Mouse (Mus musculus): ENCODE data around the gene Rab3ip.

The Rab3ip gene

DNA sequence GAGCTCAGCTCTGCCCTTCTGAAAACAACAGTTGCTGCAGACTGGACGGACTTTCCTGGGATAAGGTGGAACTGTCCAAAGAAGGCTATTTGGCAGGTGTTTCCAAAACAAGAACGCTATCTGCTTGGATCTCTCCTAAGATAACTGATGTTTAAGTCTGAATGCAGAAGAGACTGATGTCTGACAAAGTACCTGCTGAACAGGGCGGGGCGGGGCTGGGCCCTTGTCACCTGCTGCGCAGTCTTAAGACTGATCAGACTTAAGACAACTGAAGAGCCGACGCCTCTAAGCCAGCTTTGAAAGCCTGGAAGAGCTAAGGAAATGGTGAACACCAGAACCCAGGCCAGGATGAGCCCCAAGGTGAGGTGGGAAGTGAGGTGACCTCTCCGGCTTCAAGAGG, 29.9 kb downstream of the Rab3ip start:
- peak; percentile 27 for DNase-seq (ENCODE audit: low read depth, low spot score)

DNA sequence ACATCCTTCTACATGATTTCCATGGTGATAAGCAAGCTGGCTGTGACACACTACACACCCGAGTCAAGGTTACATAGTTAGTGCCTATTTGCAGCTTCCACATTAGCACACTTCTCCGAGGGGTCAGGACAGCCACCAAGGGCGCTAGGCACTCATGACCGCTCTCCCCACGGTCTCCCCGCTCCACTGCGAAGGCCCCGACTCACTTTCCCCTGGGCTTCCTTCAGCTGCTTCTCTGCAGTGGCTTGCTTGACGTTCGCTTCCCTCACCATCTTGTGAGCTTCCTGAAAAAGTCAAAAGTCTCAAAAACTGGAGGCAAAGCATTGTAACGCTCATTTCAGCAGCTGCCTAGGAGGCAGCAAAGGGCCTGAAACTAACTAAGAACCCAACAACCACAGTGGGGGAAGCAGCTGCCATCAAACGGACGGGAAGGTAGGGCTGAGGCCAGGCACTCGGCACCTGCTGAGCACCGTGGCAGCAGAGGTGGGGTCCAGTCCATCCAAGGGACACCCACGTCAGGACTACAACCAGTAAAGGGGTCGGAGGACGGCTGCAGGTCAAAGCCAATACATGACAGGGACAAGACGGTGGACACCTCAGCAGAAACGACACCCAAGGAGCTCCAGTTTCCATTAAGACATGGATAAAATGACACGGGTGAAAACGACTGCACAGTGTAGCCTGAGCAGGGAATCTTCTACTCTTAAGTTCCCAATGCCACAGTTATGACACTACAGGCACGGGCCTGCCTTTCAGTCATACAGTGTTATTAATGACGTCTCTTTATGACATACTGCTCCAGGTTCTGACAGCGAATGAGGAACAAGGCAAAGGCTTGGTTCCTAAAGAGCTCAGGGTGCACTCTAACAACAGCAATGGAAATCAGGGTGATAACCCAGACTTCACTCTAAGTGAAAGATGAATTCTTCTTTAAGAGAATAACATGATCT, 30.9 kb downstream of the Rab3ip start:
- DNase-seq (ENCODE audit: low read depth, low spot score), result peak; percentile 52

DNA sequence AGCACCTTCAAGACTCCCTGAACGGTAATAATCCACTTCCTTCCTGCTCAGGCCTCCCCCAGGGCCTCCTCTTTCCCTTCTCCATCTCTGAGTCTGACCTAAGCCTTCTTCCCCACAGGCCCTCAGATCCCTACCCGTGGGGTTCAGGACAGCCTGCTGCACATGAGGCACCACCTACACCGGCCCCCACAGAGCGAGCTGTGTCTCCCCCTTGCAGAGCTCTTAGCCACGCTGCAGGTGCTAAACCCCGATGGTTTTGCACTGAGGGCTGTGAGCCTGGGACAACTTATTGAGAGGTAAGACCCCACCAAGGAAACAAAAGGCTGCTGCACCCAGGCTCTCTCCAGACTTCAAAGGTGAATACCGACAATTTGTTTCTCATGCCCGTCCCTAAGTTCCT, 34.0 kb downstream of the Rab3ip start:
- DNase-seq (ENCODE audit: low read depth, low spot score), result peak; percentile 33

DNA sequence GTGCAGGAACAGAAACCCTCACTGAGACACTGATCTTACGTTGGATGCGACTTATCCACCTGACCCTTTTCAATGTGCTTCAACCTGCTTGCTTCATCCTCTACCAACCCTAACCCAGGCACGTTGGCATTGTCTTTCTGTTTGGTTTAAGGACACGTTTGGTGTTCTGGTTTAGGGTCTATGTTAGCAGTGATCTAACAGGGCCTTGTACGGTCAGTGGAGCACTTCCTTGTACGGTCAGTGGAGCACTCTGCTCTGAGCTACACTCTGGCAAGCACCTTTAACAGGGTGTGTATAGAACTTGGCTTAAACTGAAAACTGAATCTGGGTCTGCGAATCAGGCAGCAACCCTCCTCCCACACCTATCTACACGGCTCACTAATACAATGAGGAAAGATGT, 35.3 kb downstream of the Rab3ip start:
- DNase-seq (ENCODE audit: low read depth, low spot score), result peak; percentile 20

DNA sequence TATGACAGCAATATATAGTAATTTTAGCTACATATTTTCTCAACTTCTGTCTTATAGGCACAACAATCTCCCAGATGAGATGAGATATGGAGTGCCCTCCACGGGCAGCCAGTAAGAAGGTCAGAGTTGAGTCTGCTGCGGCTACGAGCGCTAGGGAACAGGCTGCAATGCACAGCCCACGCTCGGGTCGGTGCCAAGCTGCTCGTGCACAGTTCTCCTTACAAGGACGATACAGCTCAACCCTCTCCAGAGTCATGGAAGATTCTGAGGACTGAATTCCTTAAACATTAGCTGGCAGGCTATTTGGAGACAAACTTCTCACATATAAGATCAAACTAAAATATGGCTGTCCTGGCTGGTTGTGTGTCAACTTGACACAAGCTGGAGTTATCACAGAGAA, 36.0 kb downstream of the Rab3ip start:
- peak; percentile 47 for DNase-seq (ENCODE audit: low read depth, low spot score)

DNA sequence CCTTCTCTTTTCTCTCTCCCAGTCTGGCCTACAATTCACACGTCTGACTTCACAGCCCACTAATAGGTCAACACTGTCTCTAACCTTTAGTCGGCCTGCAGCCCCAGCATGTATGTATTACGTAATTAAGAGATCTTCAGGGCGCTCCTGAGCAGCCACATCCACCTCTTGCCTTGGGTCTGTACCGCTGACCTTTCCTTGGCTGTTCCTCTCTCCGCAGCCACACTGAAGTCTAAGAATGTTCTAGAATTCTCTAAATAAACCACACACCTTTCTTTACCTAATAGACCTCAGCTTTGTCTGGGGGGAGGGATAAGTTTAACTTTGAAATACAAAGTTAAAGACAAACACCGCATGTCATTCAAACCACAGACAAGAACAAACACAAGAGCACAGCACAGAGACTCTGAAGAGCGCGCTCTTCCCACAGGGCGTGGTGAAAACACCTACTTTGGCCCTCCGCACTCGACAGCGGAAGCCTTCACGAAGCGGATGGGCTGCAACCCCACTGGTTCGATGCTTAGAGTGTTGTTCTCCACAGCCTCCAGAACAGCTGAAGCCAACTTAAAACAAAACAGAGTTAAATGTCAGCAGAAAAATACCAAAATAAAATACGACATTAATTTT, 36.8 kb downstream of the Rab3ip start:
- peak; percentile 92 for DNase-seq (ENCODE audit: low read depth, low spot score)

DNA sequence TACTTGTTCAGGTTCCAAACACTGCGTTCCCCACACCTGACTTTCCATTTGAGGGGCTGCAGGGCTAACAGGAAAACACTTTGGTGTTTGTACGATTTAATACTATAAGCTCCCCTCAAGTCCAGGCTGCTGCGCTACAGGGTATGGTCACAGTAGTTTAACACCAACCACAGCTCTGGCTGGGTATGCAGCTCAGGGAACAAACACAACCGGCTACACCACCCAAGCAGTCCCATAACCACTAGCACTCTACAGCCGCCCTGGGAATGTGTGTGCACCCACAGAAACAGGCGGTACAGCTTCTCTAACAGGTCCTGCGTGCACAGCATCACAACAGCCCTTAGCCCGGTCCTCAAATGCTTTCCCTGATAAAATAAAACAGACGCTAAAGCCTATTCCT, 37.7 kb downstream of the Rab3ip start:
- peak; percentile 15 for DNase-seq (ENCODE audit: low read depth, low spot score)

DNA sequence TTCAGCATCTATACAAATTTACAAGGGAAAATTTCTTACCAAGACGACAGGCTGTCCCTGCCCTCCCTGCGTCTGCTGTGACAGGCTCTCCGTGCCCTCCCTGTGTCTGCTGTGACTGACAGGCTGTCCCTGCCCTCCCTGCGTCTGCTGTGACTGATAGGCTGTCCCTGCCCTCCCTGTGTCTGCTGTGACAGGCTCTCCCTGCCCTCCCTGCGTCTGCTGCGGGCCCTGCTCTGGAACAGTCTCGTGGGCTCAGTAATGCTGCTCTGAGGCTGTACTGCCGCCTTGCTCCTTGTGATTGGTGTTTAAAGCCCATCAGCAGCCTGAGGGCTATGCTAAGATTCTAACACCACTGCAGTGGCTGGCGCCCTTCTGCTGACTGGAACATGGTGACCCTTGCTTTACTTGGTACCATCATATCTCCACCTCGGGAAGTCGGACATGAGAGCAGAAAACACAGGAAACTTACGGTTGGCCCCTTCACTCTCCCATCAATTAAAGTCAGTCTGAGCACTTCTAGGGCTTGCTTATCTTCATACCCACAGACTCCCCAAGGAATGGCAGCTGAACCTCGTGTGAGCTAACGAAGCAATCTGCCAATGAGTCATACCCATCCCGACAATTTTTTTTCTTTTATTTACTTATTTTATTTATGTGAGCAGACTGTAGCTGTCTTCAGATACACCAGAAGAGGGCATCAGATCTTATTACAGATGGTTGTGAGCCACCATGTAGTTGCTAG, 41.5 kb downstream of the Rab3ip start:
- no peak for DNase-seq (ENCODE audit: low read depth, low spot score)

DNA sequence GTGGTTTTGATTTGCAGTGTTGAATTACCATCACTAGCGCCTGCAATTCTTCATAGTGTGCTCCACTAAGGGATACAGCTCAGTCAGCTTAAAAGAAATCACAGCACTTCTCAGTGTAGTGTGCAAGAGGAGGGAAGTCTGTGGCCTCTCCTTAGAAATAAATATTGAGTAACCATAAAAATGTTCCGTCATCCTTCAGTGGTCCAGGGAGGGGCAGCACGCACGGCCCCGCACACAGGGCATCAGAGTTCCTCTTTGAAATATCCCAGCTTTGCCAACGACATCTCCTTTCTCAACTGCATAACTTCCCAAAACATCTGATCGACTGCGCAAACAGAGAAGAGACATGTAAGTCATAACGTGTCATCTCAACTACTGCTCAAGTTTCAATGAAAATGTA, 43.8 kb downstream of the Rab3ip start:
- no peak for DNase-seq (ENCODE audit: low read depth, low spot score)

DNA sequence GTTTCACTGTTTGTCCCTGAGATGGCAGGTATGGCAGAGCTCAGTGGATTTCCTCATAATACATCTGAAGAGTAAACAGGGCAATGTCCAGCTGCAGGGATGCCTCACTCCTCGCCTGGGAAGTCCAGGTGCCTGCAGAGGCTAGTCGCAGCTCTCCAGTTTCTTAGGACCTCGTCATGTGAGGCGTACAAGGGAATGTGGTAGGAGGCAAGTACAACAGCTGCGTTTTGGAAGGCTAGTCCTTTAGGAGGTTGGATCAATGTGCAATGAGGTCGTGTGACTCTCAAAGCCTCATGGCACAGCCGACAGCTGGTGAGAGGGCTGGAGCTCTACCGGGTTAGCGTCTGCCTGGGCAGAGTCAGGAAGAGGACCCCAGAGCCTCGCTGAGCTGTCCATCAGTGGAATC, 46.1 kb downstream of the Rab3ip start:
- DNase-seq (ENCODE audit: low read depth, low spot score), result no peak

DNA sequence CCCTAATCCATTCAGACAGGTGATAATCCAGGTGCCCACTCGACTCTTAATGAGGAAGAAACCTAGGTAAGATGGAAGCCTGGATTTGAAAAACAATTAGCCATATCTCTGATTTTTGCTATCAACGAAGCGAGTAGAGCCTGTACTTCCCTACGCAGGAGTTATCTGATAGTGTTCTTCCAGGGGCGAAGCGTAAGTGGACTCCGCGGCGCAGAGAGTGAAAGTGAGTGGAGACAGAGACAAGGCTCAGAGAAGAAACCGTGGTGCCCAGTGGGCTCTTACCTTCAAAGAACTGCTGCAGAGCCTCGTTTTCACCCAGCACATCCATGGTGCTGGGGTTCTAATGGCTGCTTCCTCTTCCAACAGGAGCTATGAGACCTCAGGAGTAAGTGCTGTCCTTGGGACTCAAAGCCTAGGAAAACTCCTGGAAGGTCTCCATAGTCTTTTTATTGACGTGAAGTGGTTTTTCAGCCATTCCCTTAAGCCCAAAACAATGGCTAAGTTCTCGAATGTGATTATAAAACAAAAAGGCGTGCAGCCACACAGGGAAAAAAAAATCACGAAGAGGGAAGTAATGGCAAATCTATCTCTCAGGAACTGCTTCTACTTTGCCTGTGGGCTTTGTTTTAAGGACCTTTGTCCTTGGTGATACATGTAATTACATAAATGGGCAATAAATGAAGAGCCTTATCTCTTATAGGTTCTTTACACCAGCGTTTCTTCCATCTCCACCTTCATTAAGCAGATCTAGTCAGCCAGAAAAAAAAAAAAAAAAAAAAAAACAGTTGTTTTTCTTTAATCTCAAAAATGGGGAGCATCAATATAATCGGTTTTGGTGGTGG, 54.0 kb downstream of the Rab3ip start, which contains the start of gene Myrfl:
Gene Myrfl, minus strand, starts transcription at position 584 of the 842 bp plus-strand sequence.
- DNase-seq (ENCODE audit: low read depth, low spot score), result no peak

DNA sequence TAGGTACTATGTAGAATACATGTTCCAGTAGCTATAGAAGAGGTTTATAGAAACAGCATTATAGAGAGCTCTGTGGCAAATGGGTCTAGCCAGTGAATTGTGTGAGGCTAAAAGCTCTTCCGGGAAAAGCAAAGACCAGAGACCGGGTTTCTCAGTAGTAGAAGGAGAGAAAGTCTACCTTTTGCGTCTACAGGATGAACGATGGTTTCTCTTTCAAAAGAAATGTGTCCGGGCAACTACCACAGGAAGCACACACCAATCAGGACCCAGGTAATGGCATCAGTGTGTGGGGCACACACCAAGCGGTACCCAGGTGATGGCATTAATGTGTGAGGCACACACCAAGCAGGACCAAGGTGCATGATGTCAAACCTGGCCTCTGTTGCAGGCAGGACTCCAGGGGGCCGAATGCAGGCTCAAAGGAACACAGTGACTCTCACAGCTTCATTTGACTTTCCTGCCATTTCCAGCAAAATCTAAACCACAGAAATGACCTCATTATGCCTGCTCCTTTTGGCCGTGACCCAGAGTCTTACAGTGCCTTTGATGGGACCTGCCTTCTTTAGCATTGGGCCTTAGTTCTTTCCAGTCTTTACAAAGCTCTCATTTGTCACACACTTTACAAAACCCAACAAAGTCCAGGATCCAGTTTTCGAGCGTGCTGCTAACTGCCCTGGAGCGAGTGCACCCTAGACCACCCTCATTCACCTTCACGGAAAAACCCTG, 55.3 kb downstream of the Rab3ip start:
- DNase-seq (ENCODE audit: low read depth, low spot score), result no peak

DNA sequence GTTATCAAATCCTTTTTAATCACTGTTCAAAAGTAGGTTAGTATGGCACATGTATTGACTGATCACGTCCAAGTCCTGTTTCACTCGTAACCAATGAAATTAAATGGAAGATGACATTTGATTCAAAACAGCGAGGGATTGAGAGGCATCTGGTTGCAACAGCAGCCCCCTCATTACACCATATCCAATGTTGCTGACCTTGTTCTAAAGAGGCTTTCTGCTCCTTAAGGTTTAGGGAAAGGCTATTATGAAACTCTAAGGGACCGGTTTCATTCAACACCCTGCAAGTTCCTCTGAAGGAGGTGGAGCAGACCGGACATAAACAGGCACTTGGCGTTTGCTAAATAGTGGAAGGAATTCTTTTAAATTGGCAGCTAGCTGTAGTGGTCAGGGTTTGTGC, 56.0 kb downstream of the Rab3ip start:
- no peak for DNase-seq (ENCODE audit: low read depth, low spot score)

DNA sequence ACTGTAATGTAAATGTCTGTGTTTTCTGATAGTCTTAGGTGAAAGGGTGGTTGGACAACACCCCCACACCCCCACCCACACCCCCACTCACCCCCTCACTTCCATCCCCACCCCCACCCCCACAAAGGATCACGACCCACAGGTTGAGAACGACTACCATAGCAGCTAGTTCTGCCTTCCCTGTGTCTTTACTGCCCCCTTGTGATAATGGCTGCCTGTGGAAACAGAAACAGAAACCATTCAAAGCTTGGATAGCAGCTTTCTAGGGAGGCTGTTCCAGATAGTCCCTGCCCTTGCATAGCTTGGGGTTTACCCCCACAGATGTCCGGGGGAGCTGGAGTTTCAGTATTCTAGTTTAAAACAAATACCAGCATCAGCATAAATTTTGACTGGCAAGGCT, 56.8 kb downstream of the Rab3ip start:
- DNase-seq (ENCODE audit: low read depth, low spot score), result peak; percentile 56

DNA sequence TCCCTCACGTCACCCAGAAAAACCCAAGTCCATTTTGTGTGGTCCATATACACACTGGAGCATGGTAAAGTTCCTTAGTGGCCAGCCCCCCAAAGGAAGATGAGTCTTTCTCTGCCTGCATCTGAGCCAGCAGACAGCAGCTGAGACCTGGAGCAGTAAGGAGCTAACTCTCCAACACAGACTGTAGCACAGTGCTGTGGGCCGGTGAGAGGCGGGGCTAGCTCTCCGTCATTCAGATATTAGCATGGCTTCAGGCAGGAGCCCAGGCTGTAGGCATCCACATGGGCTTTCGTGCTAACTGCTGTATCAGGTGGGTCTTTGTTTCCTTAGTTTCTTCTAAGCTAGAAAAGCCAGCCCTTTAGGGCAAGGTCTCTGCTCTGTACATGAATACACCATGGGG, 60.0 kb downstream of the Rab3ip start:
- no peak for DNase-seq (ENCODE audit: low read depth, low spot score)

DNA sequence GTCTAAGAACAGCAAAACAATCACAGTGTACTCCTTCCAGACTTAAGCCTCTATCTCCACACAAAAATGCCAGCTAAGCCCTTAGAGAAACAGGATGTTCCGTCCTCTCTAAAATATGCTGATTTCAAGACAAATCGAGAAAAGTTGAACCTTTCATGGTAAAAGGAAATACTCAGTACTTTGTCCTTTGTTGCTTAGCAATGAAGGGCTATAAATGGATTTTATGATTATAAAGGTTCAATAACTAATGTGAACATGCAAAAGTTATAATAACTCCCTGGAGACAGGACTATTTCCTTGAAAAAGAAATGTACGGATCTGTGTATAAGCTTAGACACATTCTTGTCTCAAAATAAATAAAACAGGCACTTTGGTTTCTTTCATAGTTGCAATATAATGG, 66.0 kb downstream of the Rab3ip start:
- no peak for DNase-seq (ENCODE audit: low read depth, low spot score)

DNA sequence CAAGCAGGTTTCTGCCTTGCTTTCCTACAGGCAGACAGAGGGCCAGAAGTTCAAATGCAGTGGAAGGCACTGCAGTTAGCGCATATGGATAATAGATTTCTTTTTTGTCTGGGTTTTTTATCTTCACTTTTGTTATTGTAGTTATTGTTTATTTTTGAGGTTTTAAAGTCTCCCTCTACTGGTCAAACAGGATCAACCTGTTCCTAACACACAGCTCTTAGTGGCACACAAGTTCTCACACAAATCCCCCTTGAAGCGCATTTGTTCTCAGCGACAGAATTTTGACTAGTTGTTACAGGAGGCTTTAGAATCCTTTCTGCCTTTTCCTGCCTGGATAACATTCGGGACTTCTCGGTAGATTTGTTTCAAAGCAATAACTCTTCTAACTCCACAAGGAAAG, 67.0 kb downstream of the Rab3ip start:
- DNase-seq (ENCODE audit: low read depth, low spot score), result no peak

DNA sequence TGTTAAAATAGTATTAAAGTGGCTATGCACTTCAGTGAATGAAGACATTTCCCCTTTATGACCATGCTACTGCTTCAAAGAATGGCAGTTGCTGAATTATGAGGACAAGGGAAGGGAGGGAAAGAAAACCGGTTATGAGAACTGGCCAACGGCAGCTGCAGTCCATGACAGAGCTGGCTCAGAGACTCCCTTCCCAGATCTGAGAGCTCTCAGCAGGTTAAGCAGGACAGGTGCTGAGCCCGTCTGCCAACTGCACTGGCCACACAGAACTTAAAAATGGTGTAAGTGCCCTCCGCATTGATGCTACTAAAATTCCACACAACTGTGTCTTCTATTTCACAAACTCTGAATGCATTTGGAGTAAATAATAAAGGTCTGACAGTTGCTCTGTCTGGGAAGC, 73.1 kb downstream of the Rab3ip start:
- no peak for DNase-seq (ENCODE audit: low read depth, low spot score)

DNA sequence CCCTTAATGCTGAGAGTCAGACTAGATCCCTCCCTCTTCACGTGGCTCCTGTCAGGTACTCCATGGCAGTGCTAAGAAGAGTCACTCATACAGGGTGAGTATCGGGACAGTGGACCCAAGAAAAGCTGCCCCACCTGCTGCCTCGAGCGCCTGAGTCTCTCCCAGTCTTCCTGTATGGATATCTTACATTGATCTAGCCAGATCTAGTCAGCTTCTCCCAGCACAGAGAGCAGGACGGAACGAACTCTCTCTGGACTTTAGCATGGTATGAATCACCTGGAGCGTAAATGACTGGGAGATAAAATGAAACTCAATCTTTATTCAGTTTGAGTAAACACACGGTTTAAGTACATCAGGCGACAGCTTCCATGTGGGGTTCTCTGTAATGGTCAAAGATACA, 76.1 kb downstream of the Rab3ip start:
- no peak for DNase-seq (ENCODE audit: low read depth, low spot score)

DNA sequence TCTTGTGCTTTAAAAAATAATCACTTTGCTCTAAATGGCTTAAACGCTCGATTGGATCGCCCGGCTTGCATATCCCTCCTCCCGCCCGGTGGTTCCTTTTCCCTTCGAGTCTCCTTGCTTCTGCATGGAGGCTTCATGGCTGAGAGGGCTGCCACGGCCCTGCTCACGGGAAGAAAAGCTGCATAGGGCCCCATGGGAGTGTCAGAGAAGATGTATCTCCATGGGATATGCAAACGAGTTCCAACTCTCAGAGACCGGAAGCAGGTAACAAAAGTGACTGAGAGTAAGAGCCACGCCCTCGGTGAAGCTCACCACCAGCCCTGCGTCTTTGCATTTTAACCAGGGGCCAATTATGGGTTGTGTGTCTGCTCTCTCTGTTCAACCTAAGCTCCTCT, 78.6 kb downstream of the Rab3ip start:
- DNase-seq (ENCODE audit: low read depth, low spot score), result no peak
